25 mouse cellular contexts compared by ENCODE assay signal in the genomic region with DNA sequence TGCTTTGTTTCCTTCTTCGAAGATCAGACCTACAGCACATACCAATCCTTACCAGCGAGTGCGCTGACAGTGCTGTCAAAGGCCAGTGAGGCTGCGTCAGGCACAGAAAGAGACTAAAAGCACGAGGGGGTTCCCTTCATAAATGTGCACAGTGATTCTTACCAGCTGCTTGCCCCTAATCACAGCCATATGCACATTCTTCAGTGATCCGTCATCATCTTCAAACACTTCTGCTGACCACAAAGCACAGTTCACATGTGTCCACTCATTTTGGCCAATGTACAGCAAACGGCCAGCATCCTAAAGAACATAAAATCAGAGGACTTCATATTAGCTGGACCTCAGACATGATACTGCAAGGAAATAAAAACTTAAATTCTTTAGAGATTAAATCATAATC. TPM values are rescaled to one million over a fixed set of nuclear protein-coding genes. Genes with fewer than 3 reads are reported as not detected.
DNase-seq lines count a peak whose midpoint lies in the region; ATAC-seq lines count a peak whose summit lies in the region.
"Had no signal": no experiment of that assay in that cellular context is flagged by ENCODE, and none has a peak within 500 bp of the region (broad histone marks: within the 10 kb centered on the region; RNA-seq: fewer than 3 reads in every experiment).

No protein-coding gene starts in this region.

- 57% methylated on average over 7 of the region's 7 CpGs for WGBS in lung, embryonic 16.5 days

- peak; percentile 23 for DNase-seq in embryo, embryonic 10 days (ENCODE audit: low spot score)
- DNase-seq in embryo, embryonic 9.5 days (ENCODE audit: extremely low spot score), result no peak
- no peak for DNase-seq in lung, adult 18-20 months
- peak; percentile 16 for DNase-seq in embryo, embryonic 11 days
- no peak for DNase-seq in adrenal gland, postnatal 14 days
- DNase-seq in adrenal gland, postnatal 25 days, result no peak
- DNase-seq: adrenal gland, adult 2 months; cerebellum, adult 11 months; cerebellum, adult 8-10 months; cerebellum, postnatal 14 days; gastrocnemius, postnatal 14 days; heart, adult 2 months; heart, postnatal 14 days had no signal

- H3K4me3 ChIP-seq in lung, embryonic 16.5 days (ENCODE audit: low read length), result no peak overlapping the region
- H3K4me3 ChIP-seq: embryonic facial prominence, embryonic 13.5 days; erythroblast, embryonic 14.5 days; forebrain, embryonic 10.5 days; heart, adult 2 months; heart, embryonic 15.5 days; hindbrain, embryonic 15.5 days had no signal

- H3K36me3 ChIP-seq in lung, embryonic 16.5 days (ENCODE audit: control insufficient read depth, insufficient read depth, low read length), result peaks cover 49% of the 10 kb centered on the region

- ATAC-seq in lung, embryonic 16.5 days (ENCODE audit: low read depth), result peak; percentile 20
- ATAC-seq: forebrain, embryonic 14.5 days; intestine, postnatal 0 days had no signal

- H3K27ac ChIP-seq in lung, embryonic 16.5 days (ENCODE audit: low read length), result no peak overlapping the region
- H3K27ac ChIP-seq: embryonic facial prominence, embryonic 13.5 days; forebrain, embryonic 10.5 days; heart, adult 2 months; heart, embryonic 15.5 days; hindbrain, embryonic 15.5 days had no signal

- H3K27me3 ChIP-seq in lung, embryonic 16.5 days (ENCODE audit: control insufficient read depth, insufficient read depth, low read depth, low read length), result no peaks in the 10 kb centered on the region
- H3K27me3 ChIP-seq: CH12.LX; embryonic facial prominence, embryonic 13.5 days; heart, embryonic 15.5 days; hindbrain, embryonic 15.5 days had no signal

- H3K9me3 ChIP-seq in lung, embryonic 16.5 days (ENCODE audit: control insufficient read depth, low read length), result no peaks in the 10 kb centered on the region
- H3K9me3 ChIP-seq: embryonic facial prominence, embryonic 13.5 days; forebrain, embryonic 10.5 days; heart, embryonic 15.5 days; hindbrain, embryonic 15.5 days had no signal

- no peak overlapping the region for H3K4me2 ChIP-seq in lung, embryonic 16.5 days (ENCODE audit: low read depth, low read length)
- H3K4me2 ChIP-seq: embryonic facial prominence, embryonic 13.5 days; heart, embryonic 11.5 days; heart, embryonic 15.5 days; hindbrain, embryonic 15.5 days had no signal

- no peak overlapping the region for H3K9ac ChIP-seq in lung, embryonic 16.5 days (ENCODE audit: low read length)
- H3K9ac ChIP-seq: embryonic facial prominence, embryonic 13.5 days; heart, embryonic 15.5 days; hindbrain, embryonic 15.5 days had no signal

- no peaks in the 10 kb centered on the region for H3K4me1 ChIP-seq in lung, embryonic 16.5 days (replicated peaks; ENCODE audit: control insufficient read depth, insufficient read depth, low read length)
- H3K4me1 ChIP-seq: embryonic facial prominence, embryonic 13.5 days; forebrain, embryonic 10.5 days; heart, embryonic 15.5 days; hindbrain, embryonic 15.5 days had no signal

RNA-seq across cellular contexts. Expression of gene Ttc36, which starts 23.8 kb away (rescaled TPM):
- polyA plus RNA-seq in lung, embryonic 16.5 days (2015; fragmentation: Nextera tagmentation; extraction: Ambion mirVana), result 0.84 and 3.5 TPM in 2 replicates
- total RNA-seq in adrenal gland, postnatal 14 days (2021), result 5.6 and 64.1 TPM in 2 replicates
- 3.4 and 10.5 TPM in 2 replicates for total RNA-seq in adrenal gland, postnatal 25 days (2021)
- total RNA-seq: common myeloid progenitor, adult 5-6 weeks; hematopoietic stem cell, adult 5-6 weeks had no signal
- polyA plus RNA-seq: embryonic facial prominence, embryonic 13.5 days; forebrain, embryonic 10.5 days had no signal

RNA-seq across cellular contexts. Expression of gene Tmem25, which starts 27.6 kb away (rescaled TPM):
- 0.89 and 1.2 TPM in 2 replicates for polyA plus RNA-seq in lung, embryonic 16.5 days (2015; fragmentation: Nextera tagmentation; extraction: Ambion mirVana)
- 5.3 and 5.5 TPM in 2 replicates for total RNA-seq in adrenal gland, postnatal 14 days (2021)
- 6.1 and 8.6 TPM in 2 replicates for total RNA-seq in adrenal gland, postnatal 25 days (2021)
- polyA plus RNA-seq: erythroblast, embryonic 14.5 days had no signal

RNA-seq across cellular contexts. Expression of gene Kmt2a, which starts 54.4 kb away (rescaled TPM):
- 8.1 and 11.7 TPM in 2 replicates for polyA plus RNA-seq in lung, embryonic 16.5 days (2015; fragmentation: Nextera tagmentation; extraction: Ambion mirVana)
- total RNA-seq in adrenal gland, postnatal 14 days (2021), result 37.2 and 42.9 TPM in 2 replicates
- total RNA-seq in adrenal gland, postnatal 25 days (2021), result 31.5 and 47.5 TPM in 2 replicates

RNA-seq across cellular contexts. Expression of gene Ift46, which starts 59.0 kb away (rescaled TPM):
- polyA plus RNA-seq in lung, embryonic 16.5 days (2015; fragmentation: Nextera tagmentation; extraction: Ambion mirVana), result 99.1 and 112 TPM in 2 replicates
- total RNA-seq in adrenal gland, postnatal 14 days (2021), result 72.1 and 82.3 TPM in 2 replicates
- 71.7 and 97.0 TPM in 2 replicates for total RNA-seq in adrenal gland, postnatal 25 days (2021)

RNA-seq across cellular contexts. Expression of gene Arcn1, which starts 59.0 kb away (rescaled TPM):
- polyA plus RNA-seq in lung, embryonic 16.5 days (2015; fragmentation: Nextera tagmentation; extraction: Ambion mirVana), result 190 and 201 TPM in 2 replicates
- 160 and 166 TPM in 2 replicates for total RNA-seq in adrenal gland, postnatal 14 days (2021)
- 148 and 170 TPM in 2 replicates for total RNA-seq in adrenal gland, postnatal 25 days (2021)

Comparison
In these comparisons a context has a peak if more than half of its experiments do, and no peak if none do; other contexts are left out.
1. DNase-seq: peak in embryo, embryonic 10 days (single experiment) and embryo, embryonic 11 days (single experiment); none in embryo, embryonic 9.5 days (single experiment), lung, adult 18-20 months (0 of 2), adrenal gland, postnatal 14 days (single experiment) and adrenal gland, postnatal 25 days (single experiment).